Mouse (Mus musculus) lung, postnatal 0 days (tissue): Measurements from ENCODE around the gene Fzd5.

Experiments
- CTCF ChIP-seq: IDR thresholded peaks from 2 replicates; pipeline ENCODE4 v1.5.1; 2016; ENCODE audit warnings: antibody characterized with exemption, mild to moderate bottlenecking
- EP300 ChIP-seq: IDR thresholded peaks from 2 replicates; pipeline ENCODE4 v1.6.1; 2016; ENCODE audit warnings: antibody characterized with exemption, mild to moderate bottlenecking, control low read depth

- TF ChIP-seq EP300 (no peak), CTCF (no peak)
Measured at GRCm38 (mm10) chr1:64681499-64681898, 56.1 kb downstream of the Fzd5 start.
